Mouse (Mus musculus): ENCODE data around the gene Ddx3y. TPM values are rescaled to one million over a fixed set of nuclear protein-coding genes. Genes with fewer than 3 reads are reported as not detected.
A peak's percentile ranks its signal among the peaks of the same experiment; 100 is the strongest.

The Ddx3y gene
- not detected in 2 replicates for polyA plus RNA-seq (2012; ENCODE audit: insufficient read depth, insufficient read length, missing spikeins)

DNA sequence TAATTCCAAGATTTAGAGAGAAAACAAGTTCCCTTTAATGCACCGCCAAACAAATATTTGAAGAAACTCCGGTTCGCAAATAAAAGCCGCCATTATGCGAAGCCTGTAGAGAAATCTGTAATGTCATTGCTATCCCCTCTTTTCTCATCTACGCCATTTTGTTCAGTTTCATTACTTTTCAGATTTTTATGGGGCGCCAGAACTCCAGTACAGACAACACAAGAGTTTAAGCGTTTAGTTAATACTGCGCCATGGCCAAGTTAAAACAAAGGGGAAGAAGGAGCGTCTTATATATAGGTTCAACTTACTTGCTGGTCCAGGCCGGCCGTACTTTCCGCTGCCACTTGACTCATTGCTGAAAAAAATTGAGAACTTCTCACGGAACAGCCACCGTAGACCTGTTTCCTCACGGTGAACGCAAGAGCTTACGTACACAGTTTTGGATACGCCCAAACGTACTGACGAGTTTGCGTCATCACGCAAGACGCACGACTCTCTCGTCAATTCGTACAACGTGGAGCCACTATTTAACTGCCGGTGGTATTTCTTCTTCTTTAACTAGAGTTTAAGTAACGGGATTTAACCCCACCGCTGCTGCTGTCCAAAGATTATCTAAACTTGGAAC, at the start of gene Ddx3y:
Ddx3y (minus strand) TSS at position 459 of the 625 bp plus-strand sequence.
- H3K4me3 ChIP-seq (ENCODE audit: insufficient read depth, low read length): peak within 1 kb of the TSS; percentile 63
- 0 out of 2 replicates have a peak, but pooled peaks cover under 1% of the 10 kb centered on the region for H3K4me1 ChIP-seq (ENCODE audit: control insufficient read depth, insufficient read depth, low read length)
- H3K27ac ChIP-seq (ENCODE audit: insufficient read depth, low read depth, low read length): peak within 1 kb of the TSS; percentile 91
- no peak for TF ChIP-seq CTCF (IDR thresholded peaks at IDR 0.05; ENCODE audit: low read depth, low read length)

DNA sequence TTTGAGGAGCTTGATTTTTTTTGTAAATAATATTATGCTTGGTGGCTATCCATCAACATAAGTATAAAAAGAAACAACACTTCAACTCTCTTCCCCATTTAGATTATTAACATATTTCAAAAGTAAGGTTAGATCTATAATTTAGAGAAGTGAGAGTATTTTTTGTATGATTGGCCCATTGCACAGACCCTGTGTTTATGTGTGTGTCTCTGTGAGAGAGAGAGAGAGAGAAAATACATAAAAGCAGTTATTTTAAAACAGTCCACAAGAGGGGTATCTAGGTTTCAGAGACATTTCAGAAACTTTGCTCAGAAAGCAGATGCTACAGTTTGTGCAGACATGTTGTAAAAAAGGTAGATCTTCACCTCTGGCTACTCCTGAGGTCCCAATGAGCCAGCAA, 7.3 kb upstream of the Ddx3y start:
- peak overlapping the region; percentile 40 for H3K27ac ChIP-seq (ENCODE audit: insufficient read depth, low read depth, low read length)
- TF ChIP-seq POLR2A (IDR thresholded peaks at IDR 0.05; ENCODE audit: borderline replicate concordance, low read depth, low read length) (no peak), CTCF (IDR thresholded peaks at IDR 0.05; ENCODE audit: low read depth, low read length) (no peak)
- H3K4me1 ChIP-seq (ENCODE audit: control insufficient read depth, insufficient read depth, low read length): peaks cover 6% of the 10 kb centered on the region
- no peak overlapping the region for H3K4me3 ChIP-seq (ENCODE audit: insufficient read depth, low read length)

DNA sequence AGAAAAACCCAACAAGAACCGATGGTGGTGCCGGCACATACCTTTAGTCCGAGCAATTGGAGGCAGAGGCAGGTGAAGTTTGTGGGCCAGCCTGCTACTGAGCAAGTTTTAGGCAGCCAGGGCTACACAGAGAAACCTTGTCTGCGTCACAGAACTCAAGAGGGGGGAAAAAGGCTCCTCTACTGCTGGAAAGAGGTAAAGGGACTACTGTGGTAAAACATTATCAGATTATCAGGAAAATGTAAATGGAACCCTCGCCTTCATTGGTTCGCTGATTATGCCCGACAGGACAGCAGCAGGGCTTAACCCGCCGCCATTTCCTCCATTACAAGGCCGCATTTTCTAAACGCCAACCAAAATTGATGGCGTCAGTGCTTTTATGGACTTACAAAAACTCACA, 694 bp downstream of the Ddx3y start:
- Histone ChIP-seq H3K27ac (ENCODE audit: insufficient read depth, low read depth, low read length) (peak overlapping the region; percentile 91), H3K4me1 (ENCODE audit: control insufficient read depth, insufficient read depth, low read length) (no peaks in the 10 kb centered on the region), H3K4me3 (ENCODE audit: insufficient read depth, low read length) (peak overlapping the region; percentile 63)
- no peak for TF ChIP-seq CTCF (IDR thresholded peaks at IDR 0.05; ENCODE audit: low read depth, low read length)

- Histone ChIP-seq H3K4me3 (ENCODE audit: insufficient read depth, low read length) (no peak overlapping the region), H3K27ac (ENCODE audit: insufficient read depth, low read depth, low read length) (no peak overlapping the region), H3K4me1 (ENCODE audit: control insufficient read depth, insufficient read depth, low read length) (no peaks in the 10 kb centered on the region)
- no peak for TF ChIP-seq POLR2A (IDR thresholded peaks at IDR 0.05; ENCODE audit: borderline replicate concordance, low read depth, low read length)
- no peak for TF ChIP-seq CTCF (IDR thresholded peaks at IDR 0.05; ENCODE audit: low read depth, low read length)
These were observed 40.3 kb downstream of the Ddx3y start for GRCm38 (mm10) chrY:1246117-1246516.

DNA sequence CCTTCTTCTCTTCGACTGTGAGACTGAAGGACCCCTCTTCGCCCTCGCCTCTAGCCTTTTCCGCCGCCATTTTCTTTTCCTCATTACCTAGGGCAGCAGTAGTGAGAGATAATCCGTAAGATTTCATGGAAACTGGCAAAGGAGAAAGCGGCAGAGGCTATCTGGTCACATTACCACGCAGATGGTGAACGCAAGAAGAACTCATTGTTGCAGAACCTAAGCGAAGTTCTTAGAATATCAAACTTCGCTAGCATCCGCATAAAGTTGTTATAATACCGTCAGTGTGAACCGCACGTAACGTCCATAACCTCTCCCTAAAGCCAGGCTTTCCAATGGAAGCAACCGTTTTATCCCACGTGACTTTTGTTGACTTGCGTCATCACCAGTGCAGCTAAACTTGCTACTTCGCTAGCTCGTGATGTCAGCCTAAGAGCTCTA, 41.0 kb downstream of the Ddx3y start, which contains the start of gene Uty:
Uty (minus strand) TSS at position 334 of the 438 bp plus-strand sequence.
- Histone ChIP-seq H3K4me3 (ENCODE audit: insufficient read depth, low read length) (peak within 1 kb of the TSS; percentile 72), H3K4me1 (ENCODE audit: control insufficient read depth, insufficient read depth, low read length) (no peaks in the 10 kb centered on the region), H3K27ac (ENCODE audit: insufficient read depth, low read depth, low read length) (peak within 1 kb of the TSS; percentile 92)
- TF ChIP-seq CTCF (IDR thresholded peaks at IDR 0.05; ENCODE audit: low read depth, low read length) (no peak), POLR2A (IDR thresholded peaks at IDR 0.05; ENCODE audit: borderline replicate concordance, low read depth, low read length) (no peak)

GRCm38 (mm10) chrY:1244940-1245339, 41.5 kb downstream of the Ddx3y start:
- Histone ChIP-seq H3K4me3 (ENCODE audit: insufficient read depth, low read length) (peak overlapping the region; percentile 72), H3K4me1 (ENCODE audit: control insufficient read depth, insufficient read depth, low read length) (no peaks in the 10 kb centered on the region), H3K27ac (ENCODE audit: insufficient read depth, low read depth, low read length) (peak overlapping the region; percentile 92)
- TF ChIP-seq CTCF (IDR thresholded peaks at IDR 0.05; ENCODE audit: low read depth, low read length) (no peak), POLR2A (IDR thresholded peaks at IDR 0.05; ENCODE audit: borderline replicate concordance, low read depth, low read length) (no peak)

GRCm38 (mm10) chrY:1244421-1244820, 42.0 kb downstream of the Ddx3y start:
- Histone ChIP-seq H3K4me3 (ENCODE audit: insufficient read depth, low read length) (peak overlapping the region; percentile 72; the same call in 1 of the 2 replicates), H3K27ac (ENCODE audit: insufficient read depth, low read depth, low read length) (peak overlapping the region; percentile 92), H3K4me1 (ENCODE audit: control insufficient read depth, insufficient read depth, low read length) (no peaks in the 10 kb centered on the region)
- TF ChIP-seq CTCF (IDR thresholded peaks at IDR 0.05; ENCODE audit: low read depth, low read length) (no peak), POLR2A (IDR thresholded peaks at IDR 0.05; ENCODE audit: borderline replicate concordance, low read depth, low read length) (no peak)

GRCm38 (mm10) chrY:1220001-1220400, 66.4 kb downstream of the Ddx3y start:
- Histone ChIP-seq H3K4me3 (ENCODE audit: insufficient read depth, low read length) (no peak overlapping the region), H3K4me1 (ENCODE audit: control insufficient read depth, insufficient read depth, low read length) (no peaks in the 10 kb centered on the region), H3K27ac (ENCODE audit: insufficient read depth, low read depth, low read length) (no peak overlapping the region)
- TF ChIP-seq POLR2A (IDR thresholded peaks at IDR 0.05; ENCODE audit: borderline replicate concordance, low read depth, low read length) (no peak), CTCF (IDR thresholded peaks at IDR 0.05; ENCODE audit: low read depth, low read length) (no peak)

Other genes with a start within 250 kb of the Ddx3y start
- gene Uty, start 40.9 kb downstream of the Ddx3y start, polyA plus RNA-seq (2012; ENCODE audit: insufficient read depth, insufficient read length, missing spikeins): not detected in 2 replicates
- not detected in 2 replicates for gene Usp9y, start 173.2 kb upstream of the Ddx3y start, polyA plus RNA-seq (2012; ENCODE audit: insufficient read depth, insufficient read length, missing spikeins)